Mouse (Mus musculus): Measurements from ENCODE around the gene Pogz.

- TF ChIP-seq GATA1 (IDR thresholded peaks at IDR 0.05; ENCODE audit: borderline replicate concordance, low read length), result no peak
- TF ChIP-seq FLI1 (IDR thresholded peaks at IDR 0.05; ENCODE audit: low read length), result no peak
Measured at GRCm38 (mm10) chr3:94833358-94833757, 4.0 kb upstream of the Pogz start.
